Comparison of ENCODE assay signal across 25 mouse cellular contexts in the genomic region with DNA sequence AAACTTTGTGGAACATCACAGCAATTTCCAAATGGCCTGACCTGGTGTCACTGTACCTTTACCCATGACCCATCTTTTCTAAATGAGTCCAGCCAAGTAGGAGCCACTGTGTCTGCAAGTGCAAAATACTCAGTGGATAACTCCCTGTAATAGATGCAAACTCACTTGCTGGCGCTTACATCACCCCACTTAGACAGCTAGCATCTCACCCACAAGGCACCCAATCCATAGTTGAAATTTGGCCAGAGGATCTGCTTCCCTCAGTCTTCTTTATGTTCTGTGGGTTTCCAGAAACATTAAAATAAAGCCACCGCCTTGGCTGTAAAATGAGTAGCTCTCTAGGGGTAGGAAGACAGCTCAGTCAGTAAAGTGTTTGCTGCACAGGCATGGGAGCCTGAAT. TPM values are rescaled to one million over a fixed set of nuclear protein-coding genes. Genes with fewer than 3 reads are reported as not detected.
DNase-seq lines count a peak whose midpoint lies in the region; ATAC-seq lines count a peak whose summit lies in the region.
"Had no signal": no experiment of that assay in that cellular context is flagged by ENCODE, and none has a peak within 500 bp of the region (broad histone marks: within the 10 kb centered on the region; RNA-seq: fewer than 3 reads in every experiment).

No protein-coding gene starts in this region.

- WGBS in limb, embryonic 10.5 days = 71% methylated on average over 2 of the region's 2 CpGs

- DNase-seq in frontal cortex, postnatal 14 days (ENCODE audit: low spot score in 2 of 2) = no peak
- DNase-seq in 3T3-L1 (ENCODE audit: low read depth, low spot score) = peak; percentile 34
- peak; percentile 45 for DNase-seq in brain, adult 2 months (ENCODE audit: low read depth, low spot score)
- peak; percentile 26 for DNase-seq in telencephalon, adult 2 months (ENCODE audit: low read depth, low spot score)
- no peak for DNase-seq in limb, embryonic 10.5 days (ENCODE audit: low spot score)
- no peak for DNase-seq in cerebellum, adult 18-20 months
- DNase-seq: adrenal gland, adult 8-10 months; adrenal gland, postnatal 25 days; B cell, adult 2 months; cerebellum, adult 2 months; cerebellum, adult 9-11 months; cerebellum, postnatal 25 days; gastrocnemius, adult 2 months; gastrocnemius, postnatal 14 days; heart, adult 11 months had no signal

- no peaks in the 10 kb centered on the region for H3K36me3 ChIP-seq in limb, embryonic 10.5 days
- H3K36me3 ChIP-seq: embryonic facial prominence, embryonic 12.5 days; embryonic facial prominence, embryonic 15.5 days; forebrain, embryonic 12.5 days; forebrain, embryonic 15.5 days; G1E; hindbrain, embryonic 12.5 days; hindbrain, embryonic 15.5 days had no signal

- H3K4me3 ChIP-seq in limb, embryonic 10.5 days = no peak overlapping the region
- H3K4me3 ChIP-seq: embryonic facial prominence, embryonic 12.5 days; embryonic facial prominence, embryonic 15.5 days; erythroblast, embryonic 14.5 days; forebrain, embryonic 12.5 days; forebrain, embryonic 15.5 days; gastrocnemius, adult 2 months; hindbrain, embryonic 12.5 days; hindbrain, embryonic 15.5 days had no signal

- H3K27me3 ChIP-seq in limb, embryonic 10.5 days (ENCODE audit: low read depth, poor library complexity, severe bottlenecking) = no peaks in the 10 kb centered on the region
- H3K27me3 ChIP-seq: CH12.LX; embryonic facial prominence, embryonic 12.5 days; embryonic facial prominence, embryonic 15.5 days; forebrain, embryonic 12.5 days; forebrain, embryonic 15.5 days; hindbrain, embryonic 12.5 days; hindbrain, embryonic 15.5 days had no signal

- no peaks in the 10 kb centered on the region for H3K4me1 ChIP-seq in limb, embryonic 10.5 days
- H3K4me1 ChIP-seq: embryonic facial prominence, embryonic 12.5 days; embryonic facial prominence, embryonic 15.5 days; forebrain, embryonic 12.5 days; forebrain, embryonic 15.5 days; hindbrain, embryonic 12.5 days; hindbrain, embryonic 15.5 days had no signal

- no peak overlapping the region for H3K27ac ChIP-seq in limb, embryonic 10.5 days
- H3K27ac ChIP-seq: embryonic facial prominence, embryonic 12.5 days; embryonic facial prominence, embryonic 15.5 days; forebrain, embryonic 12.5 days; forebrain, embryonic 15.5 days; gastrocnemius, adult 2 months; hindbrain, embryonic 12.5 days; hindbrain, embryonic 15.5 days had no signal

- peak; percentile 82 for ATAC-seq in frontal cortex, adult (ENCODE audit: low TSS enrichment)
- ATAC-seq: forebrain, embryonic 15.5 days had no signal

- H3K9me3 ChIP-seq in limb, embryonic 10.5 days (replicated peaks) = no peaks in the 10 kb centered on the region
- H3K9me3 ChIP-seq: embryonic facial prominence, embryonic 12.5 days; embryonic facial prominence, embryonic 15.5 days; forebrain, embryonic 12.5 days; forebrain, embryonic 15.5 days; G1E; hindbrain, embryonic 12.5 days; hindbrain, embryonic 15.5 days had no signal

RNA-seq across cellular contexts. Expression of gene Tbl1x, which starts 33.3 kb away (rescaled TPM):
- 74.6 and 82.3 TPM in 2 replicates for polyA plus RNA-seq in limb, embryonic 10.5 days (2016; fragmentation: Nextera tagmentation; extraction: Ambion mirVana)

Comparison
In these comparisons a context has a peak if more than half of its experiments do, and no peak if none do; other contexts are left out.
1. DNase-seq: peak in 3T3-L1 (single experiment), brain, adult 2 months (single experiment) and telencephalon, adult 2 months (single experiment); none in frontal cortex, postnatal 14 days (0 of 2), limb, embryonic 10.5 days (single experiment) and cerebellum, adult 18-20 months (0 of 2).